9 mouse cellular contexts compared by ENCODE assay signal in genomic region chr4:62695523-62695922, GRCm38 (mm10).
DNase-seq lines count a peak whose midpoint lies in the region; ATAC-seq lines count a peak whose summit lies in the region.
"Had no signal": no experiment of that assay in that cellular context is flagged by ENCODE, and none has a peak within 500 bp of the region (broad histone marks: within the 10 kb centered on the region; RNA-seq: fewer than 3 reads in every experiment).

No protein-coding gene starts in this region.

- no peak for ATAC-seq in kidney, embryonic 15.5 days (replicated peaks; ENCODE audit: low FRiP score)
- ATAC-seq in neural tube, embryonic 15.5 days (ENCODE audit: low FRiP score), result peak; percentile 6; the same call in 1 of the 2 replicates

- no peak overlapping the region for H3K4me3 ChIP-seq in kidney, embryonic 15.5 days (replicated peaks)
- H3K4me3 ChIP-seq in neural tube, embryonic 15.5 days (replicated peaks), result no peak overlapping the region
- H3K4me3 ChIP-seq: hindbrain, embryonic 15.5 days had no signal

- no peaks in the 10 kb centered on the region for H3K27me3 ChIP-seq in kidney, embryonic 15.5 days
- H3K27me3 ChIP-seq in neural tube, embryonic 15.5 days (replicated peaks), result no peaks in the 10 kb centered on the region
- H3K27me3 ChIP-seq: hindbrain, embryonic 15.5 days had no signal

- 59% methylated on average over 8 of the region's 8 CpGs for WGBS in kidney, embryonic 15.5 days
- 62% methylated on average over 8 of the region's 8 CpGs for WGBS in neural tube, embryonic 15.5 days

- H3K4me2 ChIP-seq in kidney, embryonic 15.5 days, result no peak overlapping the region
- no peak overlapping the region for H3K4me2 ChIP-seq in neural tube, embryonic 15.5 days
- H3K4me2 ChIP-seq: hindbrain, embryonic 15.5 days had no signal

- H3K9me3 ChIP-seq in kidney, embryonic 15.5 days (replicated peaks), result no peaks in the 10 kb centered on the region
- H3K9me3 ChIP-seq in neural tube, embryonic 15.5 days (replicated peaks), result no peaks in the 10 kb centered on the region
- H3K9me3 ChIP-seq: hindbrain, embryonic 15.5 days had no signal

- peak; percentile 47 to 52 for DNase-seq in cerebellum, postnatal 10 days
- DNase-seq in cerebellum, postnatal 36 days, result no peak
- peak; percentile 27 for DNase-seq in thymus, postnatal 14 days
- no peak for DNase-seq in thymus, postnatal 10 days (ENCODE audit: low spot score in 2 of 2)
- no peak for DNase-seq in right cerebral cortex, adult 18-20 months
- DNase-seq in spleen, postnatal 4 days (ENCODE audit: low spot score in 2 of 2), result no peak

- peaks cover 76% of the 10 kb centered on the region for H3K4me1 ChIP-seq in kidney, embryonic 15.5 days
- H3K4me1 ChIP-seq in neural tube, embryonic 15.5 days, result peaks cover 65% of the 10 kb centered on the region

- peak overlapping the region; percentile 49; the same call in 1 of the 2 replicates for H3K27ac ChIP-seq in kidney, embryonic 15.5 days
- 0 out of 2 replicates have a peak overlapping the region, but pooled peaks have one; percentile 23 for H3K27ac ChIP-seq in neural tube, embryonic 15.5 days (replicated peaks)
- H3K27ac ChIP-seq: hindbrain, embryonic 15.5 days had no signal

- H3K36me3 ChIP-seq in kidney, embryonic 15.5 days, result peaks cover 41% of the 10 kb centered on the region
- peaks cover 15% of the 10 kb centered on the region; the same call in 1 of the 2 replicates for H3K36me3 ChIP-seq in neural tube, embryonic 15.5 days

- no peak overlapping the region for H3K9ac ChIP-seq in kidney, embryonic 15.5 days
- H3K9ac ChIP-seq in neural tube, embryonic 15.5 days (replicated peaks), result no peak overlapping the region
- H3K9ac ChIP-seq: hindbrain, embryonic 15.5 days had no signal

Comparison
In these comparisons a context has a peak if more than half of its experiments do, and no peak if none do; other contexts are left out.
1. DNase-seq: peak in cerebellum, postnatal 10 days (2 of 2) and thymus, postnatal 14 days (single experiment); none in cerebellum, postnatal 36 days (0 of 2), thymus, postnatal 10 days (0 of 2), right cerebral cortex, adult 18-20 months (single experiment) and spleen, postnatal 4 days (0 of 2).